Mouse (Mus musculus) E14TG2a.4 (cell line): ENCODE data around the gene Rgl3.

Source experiments
- CTCF ChIP-seq: conservative IDR thresholded peaks from 2 replicates; pipeline ENCODE4 v1.5.1; 2014; ENCODE audit warnings: low read length
- NANOG ChIP-seq: IDR thresholded peaks from 2 replicates; pipeline ENCODE4 v1.6.1; 2014; ENCODE audit warnings: borderline replicate concordance, low read length, mixed read lengths

- TF ChIP-seq NANOG, result no peak
- TF ChIP-seq CTCF, result 0 out of 2 replicates have a peak, but pooled peaks have one; percentile 1
Observed at GRCm38 (mm10) chr9:21955225-21955569, 34.0 kb downstream of the Rgl3 start.
